Mouse (Mus musculus) large intestine, adult 2 months (tissue): ENCODE measurements around the gene Nsg2. TPM values are rescaled to one million over a fixed set of nuclear protein-coding genes. Genes with fewer than 3 reads are reported as not detected.

Experiments
- DNase-seq: peaks from one replicate; pipeline ENCODE4 v3.0.0-alpha.2; 2012; ENCODE audit warnings: low read depth, low spot score
- WGBS: fragments of 180-500 bp; shearing (Covaris S2); methylation state at CpG from one replicate; pipeline ENCODE4 v1.1.7; 2018; 5-methylcytosine and 5-hydroxymethylcytosine counted together
- polyA plus RNA-seq: library from polyadenylated mRNA; depleted of rRNA; stranded (reverse); fragments of >200 nt; gene quantifications from 2 replicates; pipeline ENCODE4 v1.2.3, GENCODE M21; 2012; rRNA removed

Nsg2 gene
- polyA plus RNA-seq, 1 experiment: 5.1 TPM

DNA sequence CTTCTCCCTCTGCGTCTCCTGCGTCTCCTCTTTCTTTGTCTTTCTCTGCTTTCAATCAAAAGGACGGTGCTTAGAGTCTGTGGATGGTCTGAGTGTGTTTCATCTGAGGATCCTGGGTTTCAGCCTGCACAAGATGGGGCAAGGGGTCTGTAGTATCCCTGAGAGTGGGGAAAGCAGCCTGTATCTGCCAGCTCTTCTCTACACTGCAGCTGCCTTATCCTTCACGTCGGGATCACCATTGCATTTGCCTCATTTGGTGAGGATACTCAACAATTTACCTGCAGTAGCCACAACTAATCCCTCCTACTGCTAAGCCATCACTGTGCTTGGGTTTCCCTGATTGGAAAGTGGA lies 64.2 kb downstream of the Nsg2 start:
- WGBS: 53% methylated on average over 5 of the region's 5 CpGs

GRCm38 (mm10) chr11:32068736-32069490 lies 68.7 kb downstream of the Nsg2 start:
- DNase-seq: no peak
- WGBS: 68% methylated on average over 12 of the region's 12 CpGs

More for the DNA sequence above, 64.2 kb downstream of the Nsg2 start:
- DNase-seq: no peak

- peak; percentile 38 for DNase-seq
- WGBS: 16% methylated on average over 2 of the region's 2 CpGs
These were observed 74.9 kb downstream of the Nsg2 start for GRCm38 (mm10) chr11:32075163-32075562.

GRCm38 (mm10) chr11:32083462-32083861 lies 83.2 kb downstream of the Nsg2 start:
- DNase-seq: no peak
- 53% methylated on average over 3 of the region's 3 CpGs for WGBS

GRCm38 (mm10) chr11:32086525-32086924 lies 86.3 kb downstream of the Nsg2 start:
- no peak for DNase-seq
- WGBS: 89% methylated on average over 1 of the region's 1 CpGs

DNA sequence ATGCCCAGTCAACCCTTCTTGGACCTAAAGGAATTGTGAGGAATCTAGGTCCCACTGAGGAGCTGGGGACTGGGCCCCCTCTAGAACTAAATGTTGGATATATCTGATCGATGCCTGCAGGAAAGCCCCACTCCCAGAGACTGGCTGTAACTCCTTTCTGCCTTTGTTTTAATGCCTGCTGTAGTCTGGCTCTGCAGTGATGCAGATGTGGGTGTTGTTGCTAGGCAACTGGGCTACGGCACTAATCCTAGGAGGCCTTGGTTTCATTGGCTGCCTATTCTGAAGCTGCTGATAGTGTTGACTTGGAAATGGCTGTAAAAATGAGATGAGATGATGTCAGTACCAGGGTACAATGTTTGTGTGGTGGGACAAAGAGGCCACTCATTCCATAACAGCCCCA lies 87.1 kb downstream of the Nsg2 start:
- DNase-seq: no peak
- 36% methylated on average over 2 of the region's 2 CpGs for WGBS

- WGBS: 78% methylated on average over 9 of the region's 9 CpGs
- DNase-seq: no peak
These were observed 87.6 kb downstream of the Nsg2 start for GRCm38 (mm10) chr11:32087779-32088442.

DNA sequence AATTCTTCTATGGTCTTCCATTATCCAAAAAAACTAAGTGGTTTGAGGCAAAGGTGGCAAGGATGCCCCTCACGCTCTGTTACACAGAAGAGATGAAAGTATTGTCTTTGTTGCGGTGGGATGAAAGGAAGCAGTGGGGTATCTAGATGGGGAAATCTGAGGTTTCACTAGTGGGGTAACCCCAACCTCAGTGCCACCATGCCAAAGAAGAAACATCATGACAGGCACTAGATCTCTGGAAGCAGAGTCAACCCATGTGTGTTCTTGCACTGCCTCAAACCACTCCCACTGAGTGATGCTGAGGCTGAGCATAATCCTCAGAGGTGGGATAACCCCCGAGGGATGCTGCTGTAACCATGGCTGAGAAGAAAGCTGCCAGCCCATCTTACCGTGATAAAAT lies 95.5 kb downstream of the Nsg2 start:
- WGBS: 74% methylated on average over 4 of the region's 4 CpGs
- DNase-seq: no peak

DNA sequence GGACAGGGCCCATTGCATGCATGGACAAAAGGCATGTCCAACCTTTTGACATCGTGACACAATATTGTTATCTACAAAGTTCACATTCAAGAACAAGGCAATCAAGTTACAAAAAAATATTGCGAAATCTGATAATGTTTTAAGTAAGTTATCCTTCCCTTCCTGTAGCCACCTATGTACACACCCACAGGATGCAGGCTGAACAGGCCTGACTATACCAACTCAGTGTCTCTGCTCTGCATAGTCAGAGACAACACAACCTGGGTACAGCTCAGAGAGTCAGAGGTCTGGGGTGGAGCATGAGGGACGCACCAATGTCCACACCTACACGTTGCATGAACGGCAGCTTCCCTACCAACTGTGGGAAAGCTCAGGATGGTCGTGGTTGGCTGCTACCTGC lies 96.1 kb downstream of the Nsg2 start:
- WGBS: 67% methylated on average over 6 of the region's 6 CpGs
- DNase-seq: no peak

- DNase-seq: no peak
- 67% methylated on average over 3 of the region's 3 CpGs for WGBS
These were observed 100.9 kb downstream of the Nsg2 start for GRCm38 (mm10) chr11:32101059-32101632.

DNA sequence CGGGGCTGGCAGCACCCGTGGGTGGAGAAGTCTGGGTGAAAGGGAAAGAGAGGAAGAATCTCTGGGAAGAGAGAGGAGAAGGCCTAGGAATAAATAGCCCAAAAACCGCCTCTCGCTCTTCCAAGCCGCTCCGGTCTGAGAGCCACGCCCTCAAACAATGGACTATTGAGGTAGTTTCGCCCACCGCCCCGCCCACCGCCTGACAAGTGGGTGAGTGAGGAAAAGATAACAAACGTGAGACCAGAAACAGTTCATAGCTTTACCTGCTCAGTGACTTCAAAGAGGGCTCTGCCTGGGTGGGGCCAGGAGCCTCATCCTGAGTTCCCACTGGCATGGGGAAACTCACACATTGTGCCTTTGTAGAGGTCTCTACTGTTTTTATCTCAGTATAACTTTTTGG lies 102.7 kb downstream of the Nsg2 start:
- no peak for DNase-seq
- 12% methylated on average over 12 of the region's 12 CpGs for WGBS

DNA sequence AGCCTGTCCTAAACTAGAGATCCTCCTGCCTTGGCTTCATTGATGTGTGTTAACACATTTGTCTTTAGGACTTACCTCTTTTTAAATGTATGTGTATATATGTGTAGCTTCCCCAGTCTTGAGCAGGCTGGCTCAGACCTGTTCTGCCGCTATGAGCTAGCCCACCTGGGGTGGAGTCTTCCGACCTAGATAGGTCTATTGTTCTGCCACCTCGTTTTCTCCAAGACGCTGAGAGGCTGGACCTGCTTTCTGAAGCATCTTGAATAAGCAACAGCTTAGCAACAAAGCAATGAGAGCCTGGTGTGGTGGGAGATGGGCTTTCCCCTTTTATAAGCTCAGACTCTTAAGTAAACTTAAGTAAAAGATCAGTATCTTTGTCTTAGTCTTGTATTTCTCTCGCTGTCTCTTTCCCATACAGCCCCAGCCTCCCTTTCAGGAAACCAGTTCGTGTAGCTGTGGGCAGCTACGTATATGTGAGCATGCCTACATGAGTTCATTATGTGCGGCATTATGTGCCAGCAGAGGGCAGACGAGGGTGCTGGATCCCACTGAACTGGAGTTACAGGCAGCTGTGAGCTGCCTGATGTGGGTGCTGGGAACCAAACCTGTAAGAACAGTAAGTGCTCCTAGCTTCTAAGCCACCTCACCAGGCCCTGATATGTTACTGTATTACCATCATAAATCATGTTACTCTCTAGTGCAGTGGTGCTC lies 104.3 kb downstream of the Nsg2 start:
- WGBS: 68% methylated on average over 9 of the region's 9 CpGs
- no peak for DNase-seq

GRCm38 (mm10) chr11:32105750-32106646 lies 105.7 kb downstream of the Nsg2 start:
- 50% methylated on average over 10 of the region's 10 CpGs for WGBS
- DNase-seq: no peak

DNA sequence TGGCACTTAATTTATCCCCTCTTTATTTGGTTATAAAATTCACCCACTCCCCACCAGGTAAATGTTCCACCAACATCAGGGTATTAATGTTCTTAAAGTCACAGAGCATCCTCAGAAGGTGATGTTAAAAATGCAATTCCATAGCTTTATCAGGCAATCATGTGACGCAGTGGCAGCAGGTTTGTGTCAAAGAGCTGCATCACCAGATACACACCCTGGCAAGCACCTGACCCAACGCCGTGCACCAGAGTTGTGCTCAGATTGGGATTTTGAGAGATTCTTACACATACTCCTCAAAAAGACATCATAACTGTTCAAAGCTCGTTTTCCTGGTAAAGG lies 106.4 kb downstream of the Nsg2 start:
- no peak for DNase-seq
- 81% methylated on average over 4 of the region's 4 CpGs for WGBS

DNA sequence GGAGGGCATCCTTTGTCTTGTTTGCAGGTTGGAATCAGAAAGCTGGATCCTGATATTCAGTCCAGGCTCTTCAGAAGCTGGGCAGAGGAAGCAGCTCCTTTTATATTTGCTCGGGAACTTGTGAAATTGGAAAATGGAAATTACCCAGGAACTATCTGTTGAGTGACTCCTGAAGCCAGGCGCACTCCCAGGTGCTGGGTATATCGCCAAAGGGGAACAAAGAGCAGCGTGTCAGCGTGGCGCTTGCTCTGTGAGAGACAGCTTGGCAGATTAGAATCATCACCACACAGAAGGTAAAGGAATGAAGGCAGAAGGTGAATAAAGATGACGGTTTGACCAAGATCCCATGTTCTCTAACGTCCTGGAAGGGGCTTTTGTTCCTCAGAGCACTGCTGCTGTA lies 108.2 kb downstream of the Nsg2 start:
- no peak for DNase-seq
- WGBS: 71% methylated on average over 8 of the region's 8 CpGs

Other genes with a start within 250 kb of the Nsg2 start
- gene Cpeb4, start 128.3 kb upstream of the Nsg2 start, polyA plus RNA-seq: 5.0 and 9.9 TPM in 2 replicates
- gene 4930524B15Rik, start 34.9 kb upstream of the Nsg2 start, polyA plus RNA-seq: not detected in 2 replicates
- gene Il9r, start 199.8 kb downstream of the Nsg2 start, polyA plus RNA-seq: 1.3 and 2.3 TPM in 2 replicates
- 22.2 and 28.9 TPM in 2 replicates for gene Snrnp25, start 205.0 kb downstream of the Nsg2 start, polyA plus RNA-seq
- gene Rhbdf1, start 221.8 kb downstream of the Nsg2 start, polyA plus RNA-seq: 42.0 and 45.2 TPM in 2 replicates
- 9.3 and 10.3 TPM in 2 replicates for gene Mpg, start 226.0 kb downstream of the Nsg2 start, polyA plus RNA-seq